In the genomic region with DNA sequence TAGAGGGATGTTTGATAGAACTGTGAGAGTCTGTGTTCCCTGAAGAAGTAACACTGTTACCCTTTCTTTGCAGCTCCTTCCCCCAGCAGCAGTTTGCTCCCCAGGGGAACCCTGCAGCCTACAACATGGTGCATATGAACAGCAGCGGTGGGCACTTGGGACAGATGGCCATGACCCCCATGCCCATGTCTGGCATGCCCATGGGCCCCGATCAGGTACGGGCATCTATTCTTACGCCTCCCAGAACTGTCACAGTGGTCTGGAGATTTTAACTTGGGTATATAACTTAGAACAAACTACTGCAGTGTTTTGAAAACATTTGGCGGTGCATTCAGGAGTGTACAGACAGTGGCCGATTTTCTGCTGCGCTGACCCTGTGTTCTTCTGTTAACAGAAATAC, we compare ENCODE assay signal across 31 mouse cellular contexts.
"Had no signal": no experiment of that assay in that cellular context is flagged by ENCODE, and none has a peak within 500 bp of the region (broad histone marks: within the 10 kb centered on the region; RNA-seq: fewer than 3 reads in every experiment).

No protein-coding gene starts in this region.

- H3K4me2 ChIP-seq: limb, embryonic 12.5 days; limb, embryonic 13.5 days; limb, embryonic 15.5 days; liver, embryonic 11.5 days; liver, embryonic 12.5 days; liver, embryonic 13.5 days; liver, embryonic 15.5 days; lung, embryonic 14.5 days; lung, embryonic 15.5 days; midbrain, embryonic 11.5 days; midbrain, embryonic 12.5 days; midbrain, embryonic 13.5 days; midbrain, embryonic 15.5 days had no signal

- ATAC-seq: liver, embryonic 12.5 days; liver, postnatal 0 days; lung, postnatal 0 days; midbrain, embryonic 13.5 days; midbrain, embryonic 15.5 days; midbrain, embryonic 16.5 days had no signal

- H3K4me3 ChIP-seq: limb, embryonic 10.5 days; limb, embryonic 12.5 days; limb, embryonic 13.5 days; limb, embryonic 15.5 days; liver, embryonic 12.5 days; liver, embryonic 13.5 days; liver, embryonic 15.5 days; lung, embryonic 15.5 days; midbrain, embryonic 10.5 days; midbrain, embryonic 12.5 days; midbrain, embryonic 13.5 days; midbrain, embryonic 15.5 days; myocyte had no signal

- H3K9ac ChIP-seq: limb, embryonic 12.5 days; limb, embryonic 13.5 days; limb, embryonic 15.5 days; liver, embryonic 12.5 days; liver, embryonic 13.5 days; liver, embryonic 14.5 days; liver, embryonic 15.5 days; liver, postnatal 0 days; lung, embryonic 14.5 days; lung, embryonic 15.5 days; midbrain, embryonic 12.5 days; midbrain, embryonic 13.5 days; midbrain, embryonic 15.5 days had no signal

- DNase-seq: left cerebral cortex, postnatal 4 days; liver; liver, embryonic 13.5 days; liver, postnatal 0 days; lung, adult 18-20 months; lung, adult 2 months; lung, embryonic 14.5 days; lung, postnatal 10 days; lung, postnatal 14 days; lung, postnatal 36 days; lung, postnatal 4 days; midbrain, embryonic 14.5 days had no signal

- H3K27me3 ChIP-seq: limb, embryonic 12.5 days; limb, embryonic 13.5 days; limb, embryonic 15.5 days; liver, embryonic 12.5 days; liver, embryonic 13.5 days; liver, embryonic 15.5 days; lung, embryonic 15.5 days; megakaryocyte, embryonic 14.5 days; midbrain, embryonic 12.5 days; midbrain, embryonic 13.5 days; midbrain, embryonic 15.5 days had no signal

- H3K4me1 ChIP-seq: limb, embryonic 12.5 days; limb, embryonic 13.5 days; limb, embryonic 15.5 days; liver, embryonic 12.5 days; liver, embryonic 13.5 days; liver, embryonic 15.5 days; midbrain, embryonic 15.5 days had no signal

- H3K27ac ChIP-seq: limb, embryonic 10.5 days; limb, embryonic 12.5 days; limb, embryonic 13.5 days; limb, embryonic 15.5 days; liver, embryonic 12.5 days; liver, embryonic 13.5 days; liver, embryonic 14.5 days; liver, embryonic 15.5 days; lung, embryonic 15.5 days; macrophage; midbrain, embryonic 10.5 days; midbrain, embryonic 12.5 days; midbrain, embryonic 13.5 days; midbrain, embryonic 15.5 days had no signal

- H3K9me3 ChIP-seq: limb, embryonic 10.5 days; limb, embryonic 12.5 days; limb, embryonic 13.5 days; limb, embryonic 15.5 days; liver, embryonic 12.5 days; liver, embryonic 13.5 days; liver, embryonic 15.5 days; lung, embryonic 15.5 days; megakaryocyte, embryonic 14.5 days; midbrain, embryonic 10.5 days; midbrain, embryonic 12.5 days; midbrain, embryonic 13.5 days; midbrain, embryonic 15.5 days had no signal
